Mouse (Mus musculus) cerebellum, adult 11-12 months (tissue): ENCODE results near the gene Schip1.
"Not testable (repeated sequence)": the region's sequence is repeated elsewhere in the genome, so short reads cannot be mapped to it uniquely, and the experiment has no call there.

Source experiments
- DNase-seq: peaks from one replicate; pipeline ENCODE4 v3.0.0; 2022

The Schip1 gene

GRCm38 (mm10) chr3:68064731-68065130, at the start of gene Schip1:
Schip1 (plus strand) TSS chr3:68064802.
- no peak for DNase-seq

GRCm38 (mm10) chr3:68015786-68016185, 48.8 kb upstream of the Schip1 start:
- DNase-seq, result no peak

- DNase-seq, result no peak
Measured at GRCm38 (mm10) chr3:68019401-68019800, 45.2 kb upstream of the Schip1 start.

- no peak for DNase-seq
Measured at GRCm38 (mm10) chr3:68036097-68036496, 28.5 kb upstream of the Schip1 start.

- no peak for DNase-seq
Measured at GRCm38 (mm10) chr3:68042951-68043350, 21.7 kb upstream of the Schip1 start.

- no peak for DNase-seq
Measured at GRCm38 (mm10) chr3:68045475-68046416, 18.9 kb upstream of the Schip1 start.

- no peak for DNase-seq
Measured at GRCm38 (mm10) chr3:68053538-68053937, 11.1 kb upstream of the Schip1 start.

GRCm38 (mm10) chr3:68055071-68055470, 9.5 kb upstream of the Schip1 start:
- DNase-seq, result no peak

GRCm38 (mm10) chr3:68056373-68057275, 8.0 kb upstream of the Schip1 start:
- DNase-seq, result no peak

- no peak for DNase-seq
Measured at GRCm38 (mm10) chr3:68059162-68059800, 5.3 kb upstream of the Schip1 start.

GRCm38 (mm10) chr3:68071395-68072386, 7.1 kb downstream of the Schip1 start:
- DNase-seq, result no peak

GRCm38 (mm10) chr3:68077406-68077805, 12.8 kb downstream of the Schip1 start:
- DNase-seq, result no peak

GRCm38 (mm10) chr3:68085024-68085423, 20.4 kb downstream of the Schip1 start:
- no peak for DNase-seq

- DNase-seq, result no peak
Measured at GRCm38 (mm10) chr3:68092108-68092507, 27.5 kb downstream of the Schip1 start.

GRCm38 (mm10) chr3:68096724-68097431, 32.3 kb downstream of the Schip1 start:
- DNase-seq, result no peak

- not testable (repeated sequence) for DNase-seq
Measured at GRCm38 (mm10) chr3:68099561-68099960, 35.0 kb downstream of the Schip1 start.

GRCm38 (mm10) chr3:68101343-68101742, 36.7 kb downstream of the Schip1 start:
- DNase-seq, result no peak

GRCm38 (mm10) chr3:68105081-68105685, 40.6 kb downstream of the Schip1 start:
- DNase-seq, result no peak

GRCm38 (mm10) chr3:68121338-68121737, 56.7 kb downstream of the Schip1 start:
- no peak for DNase-seq

- no peak for DNase-seq
Measured at GRCm38 (mm10) chr3:68126284-68126856, 61.8 kb downstream of the Schip1 start.
